Mouse (Mus musculus): ENCODE data around the gene Arl15.

- TF ChIP-seq CTCF (IDR thresholded peaks at IDR 0.05; ENCODE audit: low read depth), result no peak
- TF ChIP-seq EP300 (optimal IDR thresholded peaks at IDR 0.05), result no peak
These were observed 209.2 kb downstream of the Arl15 start for GRCm38 (mm10) chr13:114003463-114003862.
